Mouse (Mus musculus) bone marrow, adult 2 months (tissue): Measurements from ENCODE around the gene Flvcr2.

Experiments used
- CTCF ChIP-seq: fragments of 200-500 bp; IDR thresholded peaks from 2 replicates; pipeline ENCODE4 v1.5.1; 2011; ENCODE audit warnings: low read length, control low read depth; ENCODE audit not compliant: control insufficient read depth, insufficient read depth
- POLR2A ChIP-seq: fragments of 200-500 bp; IDR thresholded peaks from 2 replicates; pipeline ENCODE4 v1.6.1; 2011; ENCODE audit warnings: low read depth, mild to moderate bottlenecking, control low read depth, low read length, borderline replicate concordance; ENCODE audit not compliant: control insufficient read depth

GRCm38 (mm10) chr12:85779707-85780106 lies 33.4 kb downstream of the Flvcr2 start:
- TF ChIP-seq CTCF (no peak), POLR2A (no peak)
